Mouse (Mus musculus): ENCODE measurements at regions not wholly inside any gene's neighbourhood (a gene's known extent, or its start where the extent isn't known, plus 50 kb on each side); places are given as distances from the start of the nearest gene placed in this dataset.
"Not testable (repeated sequence)": the region's sequence is repeated elsewhere in the genome, so short reads cannot be mapped to it uniquely, and the experiment has no call there.

- not testable (repeated sequence) for DNase-seq (ENCODE audit: low spot score in 2 of 2)
Observed at GRCm38 (mm10) chr12:29367741-29368106, 160.5 kb upstream of the Myt1l start.

GRCm38 (mm10) chr12:29368107-29368819 is 159.9 kb upstream of the Myt1l start:
- DNase-seq (ENCODE audit: low spot score in 2 of 2): peak in 1 of 2 experiments; percentile 36

GRCm38 (mm10) chr12:29368820-29369175 is 159.4 kb upstream of the Myt1l start:
- DNase-seq (ENCODE audit: low spot score in 2 of 2): no peak

- DNase-seq (ENCODE audit: low spot score in 2 of 2): no peak
Observed at GRCm38 (mm10) chr12:29391756-29392155, 136.4 kb upstream of the Myt1l start.

- no peak for DNase-seq (ENCODE audit: low spot score in 2 of 2)
Observed at GRCm38 (mm10) chr12:29394271-29394670, 133.9 kb upstream of the Myt1l start.

- DNase-seq (ENCODE audit: low spot score in 2 of 2): no peak
Observed at GRCm38 (mm10) chr12:29394881-29395280, 133.3 kb upstream of the Myt1l start.

- no peak for DNase-seq (ENCODE audit: low spot score in 2 of 2)
Observed at GRCm38 (mm10) chr12:29395401-29395982, 132.7 kb upstream of the Myt1l start.

- no peak for DNase-seq (ENCODE audit: low spot score in 2 of 2)
Observed at GRCm38 (mm10) chr12:29404434-29404833, 123.8 kb upstream of the Myt1l start.

- DNase-seq (ENCODE audit: low spot score in 2 of 2): no peak
Observed at GRCm38 (mm10) chr12:29409336-29410055, 118.7 kb upstream of the Myt1l start.

- DNase-seq (ENCODE audit: low spot score in 2 of 2): no peak
Observed at GRCm38 (mm10) chr12:29433936-29434335, 94.2 kb upstream of the Myt1l start.

GRCm38 (mm10) chr12:29439343-29440019 is 88.7 kb upstream of the Myt1l start:
- DNase-seq (ENCODE audit: low spot score in 2 of 2): no peak

GRCm38 (mm10) chr12:29465201-29465600 is 63.0 kb upstream of the Myt1l start:
- DNase-seq (ENCODE audit: low spot score in 2 of 2): peak; percentile 30 to 68

Data from gastrocnemius, postnatal 4 days (tissue).